Mouse (Mus musculus): ENCODE data around the gene Notch2. TPM values are rescaled to one million over a fixed set of nuclear protein-coding genes. Genes with fewer than 3 reads are reported as not detected.

Notch2 gene
- 9.9 and 11.3 TPM in 2 replicates for polyA plus RNA-seq (2015; fragmentation: Nextera tagmentation; extraction: Ambion mirVana)

DNA sequence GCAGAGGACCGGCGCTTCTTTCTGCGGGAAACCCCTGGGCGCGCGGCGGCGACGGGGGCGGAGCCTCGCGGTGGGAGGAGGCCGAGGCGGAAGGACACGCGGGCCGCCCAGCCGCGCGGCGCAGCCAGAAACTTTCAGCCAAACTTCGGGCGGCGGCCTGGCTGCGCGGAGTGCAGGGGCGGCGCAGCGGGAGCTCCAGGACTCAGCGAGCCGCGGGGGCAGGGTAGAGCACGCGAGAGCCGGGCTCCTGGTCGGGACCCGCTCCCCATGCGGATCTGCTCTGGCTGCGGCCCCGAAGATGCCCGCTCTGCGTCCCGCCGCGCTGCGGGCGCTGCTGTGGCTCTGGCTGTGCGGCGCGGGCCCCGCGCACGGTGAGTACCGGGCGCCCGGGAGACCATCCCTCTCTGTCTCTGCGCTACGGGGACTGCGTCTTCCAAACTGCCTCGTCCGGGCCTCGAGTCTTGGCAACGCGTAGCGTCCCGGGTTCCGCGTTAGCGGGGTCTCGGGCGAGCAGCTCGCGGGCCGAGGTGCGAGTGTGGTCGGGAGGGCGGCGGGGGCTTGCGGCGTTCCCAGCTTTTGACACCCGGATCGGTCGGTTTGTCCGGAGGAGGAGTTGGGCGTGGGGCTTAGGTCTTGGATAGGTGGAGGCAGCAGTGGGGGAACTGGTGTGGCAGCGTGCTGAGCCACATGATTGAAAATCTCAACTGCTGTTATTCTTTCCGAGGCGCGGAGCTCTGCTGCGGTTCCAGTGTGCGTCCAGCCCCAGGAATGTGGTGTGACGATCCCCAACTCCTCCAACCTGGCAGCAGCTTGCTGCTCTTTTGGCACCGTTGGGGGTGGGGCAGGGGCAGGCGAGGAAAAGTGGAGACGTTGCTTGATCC, at the start of gene Notch2:
Gene Notch2, plus strand, starts transcription at position 127 of the 881 bp plus-strand sequence.
- peak; percentile 97 for DNase-seq (ENCODE audit: low spot score)

DNA sequence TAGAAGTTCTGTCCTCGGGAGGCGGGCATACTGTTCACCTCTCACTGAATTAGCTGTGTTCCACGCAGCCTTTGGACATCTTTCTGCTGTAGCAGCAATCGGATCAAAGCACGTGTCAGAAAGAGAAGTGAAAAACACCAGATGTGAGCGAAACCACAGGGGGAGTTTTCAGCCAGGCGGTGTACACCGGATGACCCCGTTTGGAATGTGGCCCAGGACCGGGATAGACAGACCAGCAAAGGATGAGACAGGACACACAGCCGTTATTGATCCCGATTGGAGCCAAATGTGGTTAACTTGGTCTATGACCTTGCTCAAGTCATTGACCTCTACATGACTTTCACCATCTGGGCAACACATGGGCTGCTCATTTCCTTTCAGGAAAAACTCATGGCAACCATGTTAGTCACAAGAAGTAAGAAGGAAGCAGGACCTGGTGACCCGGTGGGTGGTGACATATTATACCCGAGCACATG, 48.4 kb upstream of the Notch2 start:
- DNase-seq (ENCODE audit: low spot score) = peak; percentile 20

DNA sequence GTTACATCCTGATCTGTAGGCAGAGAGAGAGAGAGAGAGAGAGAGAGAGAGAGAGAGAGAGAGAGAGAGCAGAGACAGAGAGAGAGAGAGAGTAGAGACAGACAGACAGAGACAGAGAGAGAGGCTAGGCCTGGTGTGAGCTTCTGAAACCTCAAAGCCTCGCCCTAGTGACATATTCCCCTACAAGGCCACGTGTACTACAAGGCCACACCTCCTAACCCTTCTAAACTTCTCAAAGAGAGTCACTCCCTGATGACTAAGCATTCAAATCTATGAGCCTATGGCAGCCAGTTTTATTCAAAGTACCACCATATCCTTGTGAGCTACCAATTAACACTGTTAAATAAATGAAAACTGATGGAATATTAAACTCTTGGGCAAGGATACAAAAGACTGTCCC, 45.7 kb upstream of the Notch2 start:
- no peak for DNase-seq (ENCODE audit: low spot score)

DNA sequence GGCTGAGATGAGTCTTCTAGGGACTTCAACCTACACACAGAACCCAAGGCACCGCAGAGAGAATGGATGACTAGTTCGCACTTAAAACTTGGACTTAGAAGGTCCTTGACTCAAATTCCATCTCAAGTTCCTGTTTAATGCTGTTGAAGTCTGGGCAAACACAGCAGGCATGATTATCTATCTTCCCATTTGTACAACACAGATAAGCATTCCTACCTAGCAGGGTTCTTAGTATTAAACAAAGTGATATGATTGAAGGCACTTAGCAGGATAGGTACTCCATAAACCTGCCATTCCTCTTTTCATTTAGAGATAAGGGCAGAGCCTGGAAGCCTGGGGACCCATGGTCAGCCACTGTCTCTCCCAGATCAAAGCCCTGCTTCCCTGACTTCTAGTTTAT, 45.1 kb upstream of the Notch2 start:
- no peak for DNase-seq (ENCODE audit: low spot score)

DNA sequence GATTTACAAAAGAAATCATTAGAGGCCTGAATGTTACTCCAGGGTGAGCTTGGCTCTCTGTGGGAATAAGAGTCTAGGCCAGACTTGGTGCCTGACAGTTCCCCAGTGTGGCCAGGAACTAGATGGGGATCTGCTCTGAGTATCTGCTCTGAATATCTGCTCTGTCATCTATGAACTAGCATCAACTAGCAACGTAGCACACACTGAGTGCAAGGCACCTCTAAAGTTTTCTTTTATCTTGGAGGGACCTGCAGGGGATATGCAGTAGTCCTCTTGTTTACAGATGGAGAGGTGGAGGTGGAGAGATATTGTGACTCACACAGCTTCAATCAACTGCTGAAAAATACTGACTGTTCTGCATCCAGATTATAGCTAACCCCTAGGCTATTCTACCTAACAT, 44.3 kb upstream of the Notch2 start:
- no peak for DNase-seq (ENCODE audit: low spot score)

- no peak for DNase-seq (ENCODE audit: low spot score)
Observed at GRCm38 (mm10) chr3:97971117-97971516, 42.2 kb upstream of the Notch2 start.

- no peak for DNase-seq (ENCODE audit: low spot score)
Observed at GRCm38 (mm10) chr3:97972200-97972599, 41.1 kb upstream of the Notch2 start.

DNA sequence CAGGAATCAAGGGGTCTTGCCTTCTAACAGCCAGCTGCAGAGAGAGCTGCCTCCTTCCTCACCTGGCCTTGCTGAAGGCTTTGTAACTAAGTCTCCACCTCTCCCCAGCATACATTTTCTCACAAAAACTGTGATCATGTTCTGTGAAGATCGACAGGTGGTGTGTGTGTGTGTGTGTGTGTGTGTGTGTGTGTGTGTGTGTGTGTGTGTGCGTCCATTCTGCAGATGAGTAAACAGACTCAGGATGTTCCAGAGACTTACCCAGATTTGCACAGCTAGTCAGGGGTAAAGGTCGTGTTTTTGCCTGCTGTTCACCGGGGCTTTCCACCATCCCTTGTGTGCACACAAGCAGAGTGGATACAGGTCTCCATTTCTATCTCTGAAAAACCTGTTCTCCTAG, 40.6 kb upstream of the Notch2 start:
- DNase-seq (ENCODE audit: low spot score) = no peak

DNA sequence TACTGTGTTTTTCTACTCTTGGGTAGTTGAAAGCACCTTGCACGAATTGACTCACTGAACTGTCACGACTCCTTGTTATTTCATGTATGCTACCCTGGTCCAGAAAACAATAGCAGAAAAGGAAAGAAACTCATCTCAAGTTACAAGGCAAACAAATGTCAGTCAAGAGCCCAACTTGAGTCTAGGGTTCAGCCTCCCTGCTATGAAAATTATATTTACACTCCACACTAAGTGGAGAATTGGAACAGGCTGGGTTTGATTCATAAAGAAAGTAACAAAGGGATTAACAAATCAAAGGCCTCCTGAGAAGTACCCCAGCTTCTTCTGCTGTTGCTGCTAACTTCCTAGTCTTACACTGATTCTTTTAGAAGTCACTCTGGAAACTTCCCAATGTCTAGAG, 40.0 kb upstream of the Notch2 start:
- DNase-seq (ENCODE audit: low spot score) = no peak

DNA sequence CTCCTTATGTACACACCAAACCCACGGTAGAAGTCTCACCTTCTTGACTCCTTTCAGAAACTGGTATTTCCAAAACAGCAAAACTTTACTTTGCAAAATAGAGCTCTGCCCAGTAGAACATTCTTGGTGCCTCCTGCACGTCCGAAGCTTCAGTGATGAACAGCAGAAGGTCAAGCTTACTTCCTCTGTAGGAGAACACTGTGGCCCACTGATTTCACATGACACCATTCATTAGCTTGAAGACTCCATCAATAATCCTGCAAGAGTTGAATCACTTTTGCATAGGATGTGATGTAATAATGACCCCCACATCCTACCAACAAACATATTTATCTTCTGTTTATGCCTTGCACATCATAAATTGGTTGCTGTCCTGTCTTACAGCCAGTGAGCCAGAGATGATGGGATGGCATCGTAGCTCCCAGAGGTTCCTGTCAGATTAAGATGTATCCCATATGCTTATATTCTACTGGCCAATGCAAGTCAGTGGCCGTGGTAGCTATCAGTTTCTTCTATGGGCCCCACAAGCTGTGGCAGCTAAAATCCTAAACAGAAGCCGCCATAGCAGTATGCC, 39.0 kb upstream of the Notch2 start:
- no peak for DNase-seq (ENCODE audit: low spot score)

DNA sequence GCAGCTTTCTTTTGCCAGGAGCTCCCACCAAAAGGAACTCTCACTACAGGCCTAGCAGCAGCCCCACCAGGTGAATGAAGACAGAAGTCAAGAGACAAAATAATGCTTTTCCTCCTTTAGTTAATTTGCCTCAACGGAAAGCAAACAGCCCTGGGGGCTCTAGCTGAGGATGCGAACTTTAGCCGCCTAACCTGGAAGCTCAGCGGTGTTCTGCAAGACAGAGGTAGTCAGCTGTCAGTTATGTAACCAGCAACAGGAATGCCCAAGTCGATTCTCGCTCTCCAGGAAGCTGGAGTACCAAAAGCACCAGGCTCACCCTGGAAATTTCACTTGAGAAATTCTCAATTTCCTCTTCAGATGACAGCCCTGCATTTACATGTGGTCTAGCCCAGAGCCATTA, 36.6 kb upstream of the Notch2 start:
- no peak for DNase-seq (ENCODE audit: low spot score)

- no peak for DNase-seq (ENCODE audit: low spot score)
Observed at GRCm38 (mm10) chr3:97978710-97979109, 34.6 kb upstream of the Notch2 start.

GRCm38 (mm10) chr3:97980683-97981327, 32.5 kb upstream of the Notch2 start:
- DNase-seq (ENCODE audit: low spot score) = no peak

GRCm38 (mm10) chr3:97981376-97981906, 31.9 kb upstream of the Notch2 start:
- no peak for DNase-seq (ENCODE audit: low spot score)

DNA sequence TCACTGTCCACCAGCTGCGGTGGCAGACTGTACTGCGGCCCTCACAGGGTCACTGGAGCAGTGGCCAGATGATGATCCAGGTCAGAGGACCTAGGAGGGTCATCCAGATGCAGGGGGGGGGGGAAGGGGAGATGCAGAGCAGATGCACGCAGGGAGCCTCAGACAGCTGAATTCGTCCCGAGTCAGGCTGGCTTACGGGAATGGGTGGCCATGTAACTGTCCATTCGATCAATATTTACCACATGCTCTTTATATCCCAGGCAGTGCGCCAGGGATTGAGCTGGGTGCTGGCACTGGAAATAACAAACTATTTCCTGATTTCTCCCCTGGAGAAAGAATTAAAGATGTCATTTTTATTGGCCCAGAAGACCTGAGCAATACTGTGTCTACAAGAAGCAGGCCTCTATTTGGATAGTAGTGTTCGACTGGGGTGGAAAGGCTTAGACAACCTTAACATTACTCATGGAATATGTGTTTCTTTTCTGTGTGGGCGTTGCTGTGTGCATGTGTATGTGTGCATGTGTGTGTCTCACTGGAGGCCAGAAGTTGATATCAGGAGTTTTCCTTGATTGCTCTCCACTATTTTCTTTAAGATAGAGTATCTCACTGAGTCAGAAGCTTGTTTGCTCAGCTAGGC, 28.3 kb upstream of the Notch2 start:
- no peak for DNase-seq (ENCODE audit: low spot score)

DNA sequence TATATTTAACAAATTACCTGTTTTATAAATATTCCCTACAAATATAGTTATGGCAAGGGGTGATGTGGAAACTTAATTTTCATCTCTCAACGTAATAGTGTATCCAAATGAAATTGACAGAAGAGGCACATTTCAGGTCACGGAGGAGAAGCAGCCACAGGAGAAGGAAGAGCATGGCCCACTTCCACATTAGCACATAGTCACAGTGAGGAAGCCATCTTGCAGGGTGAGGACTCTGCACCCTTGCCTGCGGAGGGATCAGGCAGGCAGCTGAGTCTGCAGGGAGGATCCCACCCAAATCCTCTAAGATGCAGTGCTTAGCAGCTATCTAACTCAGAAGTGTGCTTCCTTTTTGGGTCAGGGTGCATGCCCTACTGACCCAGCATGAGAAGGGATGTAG, 27.6 kb upstream of the Notch2 start:
- DNase-seq (ENCODE audit: low spot score) = no peak

- no peak for DNase-seq (ENCODE audit: low spot score)
Observed at GRCm38 (mm10) chr3:97987153-97987552, 26.2 kb upstream of the Notch2 start.

DNA sequence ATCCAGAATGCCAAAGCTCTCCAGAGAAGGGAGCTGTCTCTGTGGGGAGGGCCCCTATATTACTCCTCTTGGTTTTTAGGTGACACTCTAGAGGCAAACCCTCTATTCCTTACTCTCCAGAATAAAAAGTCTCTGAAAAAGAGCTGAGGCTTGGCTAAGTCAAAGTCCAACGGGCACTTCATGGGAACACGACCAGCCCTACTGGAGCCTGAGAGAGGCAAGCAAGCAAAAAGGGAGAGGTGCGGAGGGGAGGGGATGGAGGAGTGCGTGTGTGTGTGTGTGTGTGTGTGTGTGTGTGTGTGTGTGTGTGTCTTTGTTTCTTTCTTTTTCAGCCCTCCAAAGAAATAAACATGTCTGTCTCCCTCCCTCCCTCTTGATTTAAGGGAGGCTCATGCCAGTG, 24.6 kb upstream of the Notch2 start:
- no peak for DNase-seq (ENCODE audit: low spot score)

- DNase-seq (ENCODE audit: low spot score) = no peak
Observed at GRCm38 (mm10) chr3:97990576-97990975, 22.8 kb upstream of the Notch2 start.

- DNase-seq (ENCODE audit: low spot score) = no peak
Observed at GRCm38 (mm10) chr3:97992289-97992688, 21.0 kb upstream of the Notch2 start.

- no peak for DNase-seq (ENCODE audit: low spot score)
Observed at GRCm38 (mm10) chr3:97993196-97993595, 20.1 kb upstream of the Notch2 start.

Data from thymus, postnatal 0 days (tissue).